19 mouse cellular contexts compared by ENCODE assay signal in genomic region chr6:116015902-116016301, GRCm38 (mm10). TPM values are rescaled to one million over a fixed set of nuclear protein-coding genes. Genes with fewer than 3 reads are reported as not detected.
DNase-seq lines count a peak whose midpoint lies in the region; TF ChIP-seq lines count a peak whose summit lies in the region.
"Had no signal": no experiment of that assay in that cellular context is flagged by ENCODE, and none has a peak within 500 bp of the region (broad histone marks: within the 10 kb centered on the region; RNA-seq: fewer than 3 reads in every experiment).

No protein-coding gene starts in this region.

- intact Hi-C loops in heart, postnatal 36 days (cut with DNase I) = no loop called here

- peak overlapping the region; percentile 28; the same call in 1 of the 2 replicates for H3K27ac ChIP-seq in bone marrow macrophage, adult 2 months (ENCODE audit: insufficient read depth, low read depth, low read length)
- H3K27ac ChIP-seq in macrophage = peak overlapping the region; percentile 49
- H3K27ac ChIP-seq: embryonic facial prominence, embryonic 13.5 days; embryonic facial prominence, embryonic 15.5 days; forebrain, embryonic 10.5 days; forebrain, embryonic 12.5 days had no signal

- no peak for TF ChIP-seq POLR2A in bone marrow macrophage, adult 2 months (IDR thresholded peaks at IDR 0.05; ENCODE audit: borderline replicate concordance, low read depth, low read length)

- no peaks in the 10 kb centered on the region for H3K36me3 ChIP-seq in macrophage (ENCODE audit: inconsistent target)

- peak; percentile 33 for DNase-seq in adrenal gland, postnatal 14 days
- DNase-seq in adrenal gland, adult 8-10 months = no peak
- DNase-seq in heart, adult 11 months = peak; percentile 83
- no peak for DNase-seq in heart, postnatal 36 days
- no peak for DNase-seq in urinary bladder, postnatal 36 days (ENCODE audit: low spot score in 2 of 2)
- DNase-seq: adrenal gland, postnatal 25 days; cerebellum, adult 11-12 months; cerebellum, adult 2 months; cerebellum, adult 9-11 months; cerebellum, postnatal 14 days; cerebellum, postnatal 36 days; embryo, embryonic 11 days had no signal

- 96% methylated on average over 3 of the region's 3 CpGs for WGBS in macrophage (ENCODE audit: missing documents)

- H3K4me1 ChIP-seq in bone marrow macrophage, adult 2 months (ENCODE audit: control insufficient read depth, insufficient read depth, low read length) = peaks cover 49% of the 10 kb centered on the region
- H3K4me1 ChIP-seq: embryonic facial prominence, embryonic 13.5 days; embryonic facial prominence, embryonic 15.5 days had no signal

- no peak for TF ChIP-seq CTCF in bone marrow macrophage, adult 2 months (IDR thresholded peaks at IDR 0.05; ENCODE audit: low read depth, low read length)

- H3K4me3 ChIP-seq in bone marrow macrophage, adult 2 months (ENCODE audit: insufficient read depth, low read length) = no peak overlapping the region
- H3K4me3 ChIP-seq in macrophage (ENCODE audit: inconsistent target) = no peak overlapping the region
- H3K4me3 ChIP-seq: embryonic facial prominence, embryonic 13.5 days; embryonic facial prominence, embryonic 15.5 days; erythroblast, embryonic 14.5 days; forebrain, embryonic 10.5 days; forebrain, embryonic 12.5 days had no signal

- no peaks in the 10 kb centered on the region for H3K79me2 ChIP-seq in macrophage (ENCODE audit: inconsistent target)

RNA-seq across cellular contexts. Expression of gene Plxnd1, which starts 21.1 kb away (rescaled TPM):
- 154 and 173 TPM in 2 replicates for total RNA-seq in adrenal gland, postnatal 14 days (2021)
- total RNA-seq in adrenal gland, adult 8-10 months (2022) = 100 to 1,000 TPM; 176 to 243 (median 208) TPM
- total RNA-seq in heart, postnatal 36 days (2021) = 10 to 100 TPM; 69.9 to 74.6 TPM
- 205 and 222 TPM in 2 replicates for polyA plus RNA-seq in bone marrow macrophage, adult 2 months (2012; ENCODE audit: insufficient read depth, insufficient read length, missing spikeins)
- total RNA-seq in macrophage (2018; cell fraction: chromatin; rRNA removed) = 1,000 to 10,000 TPM in 1 of 26 experiments, 100 to 1,000 TPM in 25; 192 to 1,896 (median 380) TPM
- 100 to 1,000 TPM; 198 to 344 (median 273) TPM for total RNA-seq in macrophage (2018; cell fraction: cytosol; rRNA removed)
- 100 to 1,000 TPM; 233 to 720 (median 426) TPM for total RNA-seq in macrophage (2018; cell fraction: nucleus; rRNA removed)
- 130 to 283 TPM (median 243 TPM) in 3 replicates for polyA plus RNA-seq in macrophage (2018)

Comparison
In these comparisons a context has a peak if more than half of its experiments do, and no peak if none do; other contexts are left out.
1. DNase-seq: peak in adrenal gland, postnatal 14 days (single experiment) and heart, adult 11 months (single experiment); none in adrenal gland, adult 8-10 months (single experiment), heart, postnatal 36 days (0 of 2) and urinary bladder, postnatal 36 days (0 of 2).